Mouse (Mus musculus): ENCODE results near the gene Tmem117. TPM values are rescaled to one million over a fixed set of nuclear protein-coding genes. Genes with fewer than 3 reads are reported as not detected.

Gene Tmem117
- polyA plus RNA-seq, 1 experiment from 2014 or later = 8.0 TPM

DNA sequence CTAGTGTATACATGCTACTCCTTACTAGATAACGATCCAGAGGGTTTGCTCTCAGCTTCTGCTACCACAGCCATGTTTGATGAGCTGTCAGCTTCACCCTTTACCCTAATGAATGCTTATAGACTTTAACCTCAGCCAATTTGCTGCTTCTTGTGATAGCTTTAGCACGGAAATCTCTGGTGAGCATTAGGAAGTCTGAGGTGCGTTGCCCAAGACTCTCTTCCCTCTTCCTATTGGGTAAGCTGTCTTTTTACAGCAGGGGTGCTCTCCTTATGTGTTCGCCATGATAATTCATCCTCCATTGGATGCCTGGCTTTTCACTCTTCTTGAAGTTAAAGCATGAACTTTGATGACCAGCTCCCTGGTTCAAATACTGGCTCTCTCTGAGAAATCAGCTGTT lies 328.2 kb downstream of the Tmem117 start:
- H3K4me3 ChIP-seq (replicated peaks) = no peak overlapping the region
- 72% methylated on average over 4 of the region's 4 CpGs for WGBS
- no peak overlapping the region for H3K9ac ChIP-seq
- no peaks in the 10 kb centered on the region for H3K27me3 ChIP-seq
- ATAC-seq (ENCODE audit: insufficient number of reproducible peaks, low FRiP score, low TSS enrichment, low read depth) = no peak
- H3K4me1 ChIP-seq = no peaks in the 10 kb centered on the region
- H3K4me2 ChIP-seq (replicated peaks) = no peak overlapping the region
- no peaks in the 10 kb centered on the region for H3K36me3 ChIP-seq
- H3K27ac ChIP-seq (replicated peaks) = no peak overlapping the region
- H3K9me3 ChIP-seq (replicated peaks) = no peaks in the 10 kb centered on the region; the same call in 1 of the 2 replicates

DNA sequence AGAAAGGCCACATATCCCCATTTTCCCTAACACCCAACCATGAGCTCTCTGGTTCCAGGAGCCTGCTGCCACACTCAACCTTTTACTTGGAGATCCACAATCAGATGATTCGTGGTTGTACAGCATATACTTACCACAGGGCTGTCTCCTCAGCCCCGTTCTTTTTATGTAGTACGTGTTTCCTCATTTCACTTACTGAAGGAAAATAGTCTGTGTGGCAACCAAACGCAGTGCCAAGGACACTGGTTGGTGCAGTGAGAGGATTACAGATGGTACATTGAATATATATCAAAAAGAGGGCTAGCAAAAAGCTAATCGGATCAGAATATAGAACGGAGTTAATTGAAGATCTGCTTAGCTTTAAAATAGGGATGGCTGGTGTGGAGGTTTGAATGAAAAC lies 338.0 kb downstream of the Tmem117 start:
- no peak overlapping the region for H3K4me2 ChIP-seq (replicated peaks)
- no peaks in the 10 kb centered on the region for H3K27me3 ChIP-seq
- H3K4me3 ChIP-seq (replicated peaks) = no peak overlapping the region
- no peaks in the 10 kb centered on the region for H3K9me3 ChIP-seq (replicated peaks)
- H3K9ac ChIP-seq = no peak overlapping the region
- no peaks in the 10 kb centered on the region for H3K4me1 ChIP-seq
- no peak overlapping the region for H3K27ac ChIP-seq (replicated peaks)
- ATAC-seq (ENCODE audit: insufficient number of reproducible peaks, low FRiP score, low TSS enrichment, low read depth) = no peak
- H3K36me3 ChIP-seq = no peaks in the 10 kb centered on the region
- WGBS = 88% methylated on average over 6 of the region's 6 CpGs

DNA sequence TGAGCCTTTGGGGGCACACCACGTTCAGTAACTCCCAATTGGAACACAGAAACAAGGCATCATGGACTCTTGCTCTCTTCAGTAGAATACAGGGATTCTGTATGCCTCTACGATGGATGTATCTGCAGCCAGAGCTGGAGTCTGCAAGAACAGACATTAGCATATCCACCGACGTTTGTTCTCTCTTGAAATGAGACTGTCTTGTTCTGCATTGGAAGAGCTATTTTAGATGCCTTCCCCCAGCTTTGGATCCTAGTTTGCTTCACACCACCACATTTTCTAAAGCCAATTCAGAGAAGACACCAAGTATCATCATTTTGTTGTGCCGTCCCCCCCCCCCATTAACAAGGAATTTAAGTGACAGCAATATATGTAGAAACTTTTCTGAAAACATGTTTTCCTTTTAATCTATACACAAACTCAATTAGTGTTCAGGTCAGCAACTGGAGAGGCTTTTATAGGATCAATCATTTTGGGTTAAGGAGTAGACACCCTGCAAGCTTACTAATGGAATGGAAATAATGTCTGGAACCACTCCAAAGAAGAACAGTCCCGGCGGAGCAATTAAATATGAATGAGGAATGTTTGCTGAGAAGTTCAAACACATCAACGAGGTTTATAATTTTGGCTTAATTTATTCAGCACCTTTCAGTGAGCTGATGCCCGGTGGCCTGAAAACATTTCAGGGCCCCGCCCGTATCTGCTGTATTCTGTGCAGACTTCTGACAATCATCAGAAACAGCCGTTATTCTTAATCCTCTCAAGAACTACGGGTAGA lies 339.6 kb downstream of the Tmem117 start:
- Histone ChIP-seq H3K27me3 (no peaks in the 10 kb centered on the region), H3K4me3 (replicated peaks) (no peak overlapping the region), H3K9ac (no peak overlapping the region), H3K9me3 (replicated peaks) (no peaks in the 10 kb centered on the region), H3K4me1 (no peaks in the 10 kb centered on the region), H3K27ac (replicated peaks) (no peak overlapping the region), H3K4me2 (replicated peaks) (no peak overlapping the region), H3K36me3 (no peaks in the 10 kb centered on the region)
- no peak for ATAC-seq (ENCODE audit: insufficient number of reproducible peaks, low FRiP score, low TSS enrichment, low read depth)
- WGBS = 60% methylated on average over 13 of the region's 13 CpGs

DNA sequence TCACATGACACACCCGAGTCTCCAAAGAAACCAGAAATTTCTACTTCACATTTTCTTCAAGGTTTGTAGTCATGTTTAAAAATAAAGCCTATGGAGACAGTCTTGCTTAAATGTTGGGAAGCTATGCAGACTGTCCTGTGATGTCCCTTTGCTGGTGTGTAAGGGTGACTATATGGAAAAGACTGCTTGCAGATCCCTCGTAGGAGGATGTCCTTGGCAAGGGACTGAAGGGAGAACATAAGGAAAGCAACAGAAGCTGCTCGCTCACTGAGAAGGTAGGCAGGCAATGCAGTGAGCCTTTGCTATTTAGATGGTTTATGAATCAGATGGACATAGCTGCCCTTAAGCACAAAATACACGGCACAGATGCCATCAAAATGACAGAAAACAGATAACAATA lies 352.8 kb downstream of the Tmem117 start:
- H3K36me3 ChIP-seq = no peaks in the 10 kb centered on the region
- no peaks in the 10 kb centered on the region for H3K4me1 ChIP-seq
- ATAC-seq (ENCODE audit: insufficient number of reproducible peaks, low FRiP score, low TSS enrichment, low read depth) = no peak
- 0 out of 2 replicates have a peak, but pooled peaks cover 3% of the 10 kb centered on the region for H3K9me3 ChIP-seq (replicated peaks)
- no peak overlapping the region for H3K9ac ChIP-seq
- no peak overlapping the region for H3K4me3 ChIP-seq (replicated peaks)
- H3K27me3 ChIP-seq = no peaks in the 10 kb centered on the region; the same call in 1 of the 2 replicates
- H3K4me2 ChIP-seq (replicated peaks) = no peak overlapping the region
- WGBS = 77% methylated on average over 4 of the region's 4 CpGs
- H3K27ac ChIP-seq (replicated peaks) = no peak overlapping the region

DNA sequence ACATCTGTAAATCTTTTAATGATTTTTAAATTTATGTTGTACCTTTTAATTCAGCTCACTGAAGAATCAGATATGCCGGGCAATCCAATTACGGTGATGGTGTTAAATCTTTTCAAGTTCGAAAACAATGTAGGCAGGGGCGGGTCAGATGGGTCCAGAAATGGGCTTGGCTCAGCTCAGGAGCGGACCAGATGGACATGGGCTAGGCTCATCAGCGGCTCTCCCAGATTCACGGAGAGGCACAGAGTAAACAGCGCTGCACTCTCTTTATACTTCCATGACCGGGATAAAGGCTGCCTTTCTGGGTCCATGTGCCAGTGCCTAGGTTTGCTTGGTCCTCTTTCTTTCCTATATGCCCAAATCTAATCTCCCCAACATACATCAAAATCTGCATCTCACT lies 366.3 kb downstream of the Tmem117 start:
- no peak overlapping the region for H3K9ac ChIP-seq

DNA sequence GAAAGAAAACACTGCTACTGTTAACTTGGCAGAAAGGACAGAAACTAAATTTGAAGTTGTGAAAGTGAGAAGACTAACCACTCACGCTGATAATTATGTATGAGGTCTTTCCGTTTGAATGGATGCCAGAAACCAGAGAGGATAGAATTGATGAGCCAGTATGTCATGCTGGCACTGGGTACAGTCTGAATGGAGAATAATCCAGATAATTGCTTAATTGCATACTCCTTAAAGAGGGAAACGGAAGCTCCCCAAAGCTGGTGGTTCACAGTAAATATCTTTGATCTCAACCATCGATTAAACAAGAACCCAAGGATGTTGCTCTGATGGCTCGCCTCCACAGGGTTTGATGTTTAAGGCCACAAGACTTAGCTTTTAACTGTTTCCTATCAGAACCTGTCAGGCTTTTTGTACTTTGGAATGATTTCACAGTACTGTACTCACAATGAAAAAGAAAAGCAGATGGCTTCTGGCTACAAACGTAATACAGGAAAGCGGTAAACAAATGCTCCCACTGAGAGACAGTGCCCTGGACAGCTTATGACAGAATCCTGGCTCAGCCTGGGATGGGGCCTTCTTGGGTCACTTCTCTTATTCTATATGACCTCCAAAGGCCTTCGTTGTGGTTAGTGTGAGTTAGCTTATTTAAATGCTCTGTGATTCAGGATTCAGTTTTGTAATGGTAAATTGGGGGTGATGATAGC lies 376.2 kb downstream of the Tmem117 start:
- Histone ChIP-seq H3K27me3 (no peaks in the 10 kb centered on the region), H3K9me3 (replicated peaks) (no peaks in the 10 kb centered on the region), H3K27ac (replicated peaks) (no peak overlapping the region), H3K4me2 (replicated peaks) (no peak overlapping the region), H3K4me1 (no peaks in the 10 kb centered on the region), H3K36me3 (no peaks in the 10 kb centered on the region), H3K9ac (no peak overlapping the region), H3K4me3 (replicated peaks) (no peak overlapping the region)
- WGBS = 45% methylated on average over 8 of the region's 8 CpGs
- no peak for ATAC-seq (ENCODE audit: insufficient number of reproducible peaks, low FRiP score, low TSS enrichment, low read depth)

More for the DNA sequence above, 366.3 kb downstream of the Tmem117 start:
- no peak overlapping the region for H3K4me3 ChIP-seq (replicated peaks)
- WGBS = 89% methylated on average over 9 of the region's 9 CpGs
- H3K36me3 ChIP-seq = no peaks in the 10 kb centered on the region
- ATAC-seq (ENCODE audit: insufficient number of reproducible peaks, low FRiP score, low TSS enrichment, low read depth) = no peak
- H3K4me1 ChIP-seq = no peaks in the 10 kb centered on the region
- no peak overlapping the region for H3K27ac ChIP-seq (replicated peaks)
- no peaks in the 10 kb centered on the region for H3K9me3 ChIP-seq (replicated peaks)
- no peak overlapping the region for H3K4me2 ChIP-seq (replicated peaks)
- no peaks in the 10 kb centered on the region for H3K27me3 ChIP-seq

DNA sequence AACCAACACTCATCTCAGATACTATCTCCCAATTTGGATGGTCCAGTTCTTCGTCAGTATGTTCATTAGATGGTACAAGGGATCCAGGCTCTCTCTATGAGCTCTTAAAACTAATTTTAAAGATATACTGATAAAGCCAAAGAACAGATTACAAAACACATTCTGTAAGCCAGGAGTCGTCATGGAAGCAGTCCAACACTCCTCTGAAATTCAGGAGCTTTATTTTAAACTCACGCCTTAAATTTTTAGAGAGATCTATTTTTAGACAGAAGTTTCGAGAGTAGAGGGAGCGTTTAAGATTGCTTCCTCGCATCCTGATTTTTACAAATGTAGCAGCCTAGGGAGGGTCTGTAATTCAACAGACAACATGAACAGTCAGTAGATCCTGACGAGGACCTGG lies 393.2 kb downstream of the Tmem117 start:
- no peaks in the 10 kb centered on the region for H3K4me1 ChIP-seq
- H3K4me3 ChIP-seq (replicated peaks) = no peak overlapping the region
- WGBS = 75% methylated on average over 7 of the region's 7 CpGs
- H3K4me2 ChIP-seq (replicated peaks) = no peak overlapping the region
- no peaks in the 10 kb centered on the region for H3K36me3 ChIP-seq
- no peak overlapping the region for H3K9ac ChIP-seq
- H3K27ac ChIP-seq (replicated peaks) = no peak overlapping the region
- no peak for ATAC-seq (ENCODE audit: insufficient number of reproducible peaks, low FRiP score, low TSS enrichment, low read depth)
- no peaks in the 10 kb centered on the region for H3K27me3 ChIP-seq
- H3K9me3 ChIP-seq (replicated peaks) = no peaks in the 10 kb centered on the region

DNA sequence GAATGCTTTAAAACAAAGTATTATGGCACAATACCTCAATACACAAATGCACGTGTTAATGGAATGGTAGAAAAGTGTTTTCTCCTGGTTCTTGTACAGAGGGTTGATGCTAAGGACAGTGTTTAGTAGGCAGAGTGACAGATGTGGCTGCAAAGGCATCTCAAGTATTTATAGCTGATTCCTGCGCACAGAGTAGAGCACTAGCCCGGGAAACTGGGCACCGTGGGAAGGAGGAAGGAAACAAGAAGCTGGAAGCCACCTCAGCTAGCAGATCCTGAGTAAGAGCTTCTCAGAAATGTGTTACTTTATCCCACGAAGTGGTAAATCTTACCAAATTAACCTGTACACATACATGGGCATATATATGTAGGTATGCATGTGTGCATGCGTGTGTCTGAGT lies 395.4 kb downstream of the Tmem117 start:
- Histone ChIP-seq H3K4me2 (replicated peaks) (no peak overlapping the region), H3K4me3 (replicated peaks) (no peak overlapping the region), H3K9ac (no peak overlapping the region), H3K27ac (replicated peaks) (no peak overlapping the region), H3K36me3 (no peaks in the 10 kb centered on the region), H3K27me3 (no peaks in the 10 kb centered on the region), H3K4me1 (no peaks in the 10 kb centered on the region), H3K9me3 (replicated peaks) (no peaks in the 10 kb centered on the region)
- WGBS = 49% methylated on average over 6 of the region's 6 CpGs
- no peak for ATAC-seq (ENCODE audit: insufficient number of reproducible peaks, low FRiP score, low TSS enrichment, low read depth)

DNA sequence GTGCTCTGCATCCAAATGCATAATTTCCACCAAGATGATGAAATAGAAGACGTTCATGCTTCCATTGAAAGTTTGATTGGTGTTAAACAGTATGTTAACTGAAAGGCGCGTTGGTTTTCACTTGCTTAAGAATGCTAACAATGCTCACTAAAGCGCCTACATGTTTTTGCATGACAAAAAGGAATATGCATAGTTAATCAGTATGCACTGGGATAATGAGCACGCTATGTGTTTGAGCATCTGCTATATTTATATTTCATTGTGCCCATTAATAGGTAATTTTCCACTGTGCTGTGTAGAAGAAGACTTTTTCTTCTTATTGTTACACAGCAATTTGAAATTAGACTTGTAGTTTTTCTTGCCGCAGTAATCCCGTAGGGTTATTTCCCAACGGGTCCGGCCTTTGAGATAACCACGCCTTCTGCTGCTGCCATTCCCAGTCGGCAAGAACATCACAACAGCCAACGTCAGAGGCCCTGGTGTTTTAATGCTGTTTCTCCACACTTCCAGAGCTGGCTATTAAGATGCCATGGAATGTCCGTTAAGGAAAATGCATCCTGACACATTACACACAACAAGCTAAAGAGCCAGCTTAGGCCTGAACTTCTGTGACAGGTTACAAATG lies 399.9 kb downstream of the Tmem117 start:
- 81% methylated on average over 13 of the region's 13 CpGs for WGBS
- no peak overlapping the region for H3K4me3 ChIP-seq (replicated peaks)
- H3K27ac ChIP-seq (replicated peaks) = no peak overlapping the region
- H3K9me3 ChIP-seq (replicated peaks) = no peaks in the 10 kb centered on the region
- H3K4me2 ChIP-seq (replicated peaks) = no peak overlapping the region
- no peaks in the 10 kb centered on the region for H3K36me3 ChIP-seq
- ATAC-seq (ENCODE audit: insufficient number of reproducible peaks, low FRiP score, low TSS enrichment, low read depth) = no peak
- H3K4me1 ChIP-seq = no peaks in the 10 kb centered on the region
- H3K27me3 ChIP-seq = no peaks in the 10 kb centered on the region
- H3K9ac ChIP-seq = no peak overlapping the region

DNA sequence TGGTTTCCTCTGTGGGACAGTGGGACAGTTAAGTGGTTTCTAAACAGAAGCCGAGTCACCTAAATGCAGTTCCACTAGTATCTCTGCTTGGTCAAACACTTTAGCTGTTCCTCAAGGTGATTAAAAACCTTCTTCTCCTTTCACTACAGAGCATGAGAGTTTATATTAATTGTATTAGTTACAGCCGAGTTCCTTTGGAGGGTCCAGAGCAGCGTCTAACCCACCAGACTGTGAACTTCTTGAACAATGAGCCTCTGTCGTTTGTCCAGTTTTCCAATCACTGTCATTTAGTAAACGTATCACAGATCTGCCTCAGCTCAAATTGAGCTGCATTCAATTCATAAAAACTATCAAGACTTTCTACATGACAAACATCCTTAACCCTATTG lies 400.4 kb downstream of the Tmem117 start:
- Histone ChIP-seq H3K9ac (no peak overlapping the region), H3K36me3 (no peaks in the 10 kb centered on the region), H3K27me3 (no peaks in the 10 kb centered on the region), H3K27ac (replicated peaks) (no peak overlapping the region), H3K9me3 (replicated peaks) (no peaks in the 10 kb centered on the region), H3K4me2 (replicated peaks) (no peak overlapping the region), H3K4me1 (no peaks in the 10 kb centered on the region), H3K4me3 (replicated peaks) (no peak overlapping the region)
- 72% methylated on average over 5 of the region's 5 CpGs for WGBS
- no peak for ATAC-seq (ENCODE audit: insufficient number of reproducible peaks, low FRiP score, low TSS enrichment, low read depth)

DNA sequence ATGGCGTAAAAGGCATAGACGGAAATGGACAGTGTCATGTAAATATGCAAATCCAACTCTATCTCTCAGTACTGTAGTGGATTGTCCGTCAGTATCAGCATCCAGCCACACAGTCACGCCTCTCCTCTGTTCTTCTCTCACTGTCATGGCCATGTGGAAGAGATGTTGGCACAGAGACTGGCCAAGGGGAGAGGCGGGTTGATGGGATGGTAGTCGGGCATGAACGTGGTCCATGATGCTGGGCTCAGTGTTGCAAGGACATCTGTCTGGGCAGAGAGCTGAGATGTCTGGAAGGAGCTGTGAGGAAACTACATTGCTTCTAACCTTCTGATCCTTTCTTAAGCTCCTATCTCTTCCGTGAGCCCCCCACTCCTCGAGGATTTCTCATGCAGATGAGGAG lies 413.4 kb downstream of the Tmem117 start:
- H3K4me1 ChIP-seq = no peaks in the 10 kb centered on the region
- WGBS = 84% methylated on average over 9 of the region's 9 CpGs
- H3K27me3 ChIP-seq = no peaks in the 10 kb centered on the region
- ATAC-seq (ENCODE audit: insufficient number of reproducible peaks, low FRiP score, low TSS enrichment, low read depth) = no peak
- no peak overlapping the region for H3K9ac ChIP-seq
- no peaks in the 10 kb centered on the region for H3K36me3 ChIP-seq
- H3K4me3 ChIP-seq (replicated peaks) = no peak overlapping the region
- H3K9me3 ChIP-seq (replicated peaks) = no peaks in the 10 kb centered on the region
- H3K27ac ChIP-seq (replicated peaks) = no peak overlapping the region
- no peak overlapping the region for H3K4me2 ChIP-seq (replicated peaks)
